Mouse (Mus musculus) neural tube, embryonic 12.5 days (tissue): Measurements from ENCODE around the gene Dzip1. TPM values are rescaled to one million over a fixed set of nuclear protein-coding genes. Genes with fewer than 3 reads are reported as not detected.

Experiments used
- ATAC-seq: fragments of 200-750 bp; cut with Nextera tagmentation; 2 replicates; pipeline ENCODE4 v1.8.0; 2017; ENCODE audit warnings: low read depth, mild to moderate bottlenecking, moderate TSS enrichment, moderate library complexity; ENCODE audit not compliant: low FRiP score
- H3K27ac ChIP-seq: fragments of 300-500 bp; sonication (generic); 2 replicates; pipeline ENCODE4 v1.5.1; 2016
- H3K27me3 ChIP-seq: fragments of 300-500 bp; sonication (generic); replicated peaks from 2 replicates; pipeline ENCODE4 v1.6.1; 2016; ENCODE audit warnings: mild to moderate bottlenecking
- H3K36me3 ChIP-seq: fragments of 300-500 bp; sonication (generic); 2 replicates; pipeline ENCODE4 v1.6.1; 2016; ENCODE audit warnings: mild to moderate bottlenecking
- H3K4me1 ChIP-seq: fragments of 300-500 bp; sonication (generic); 2 replicates; pipeline ENCODE4 v1.6.1; 2016
- H3K4me2 ChIP-seq: fragments of 300-500 bp; sonication (generic); replicated peaks from 2 replicates; pipeline ENCODE4 v1.6.1; 2016; ENCODE audit warnings: mild to moderate bottlenecking
- H3K4me3 ChIP-seq: fragments of 300-500 bp; sonication (generic); 2 replicates; pipeline ENCODE4 v1.5.1; 2016
- H3K9ac ChIP-seq: fragments of 300-500 bp; sonication (generic); 2 replicates; pipeline ENCODE4 v1.6.1; 2016; ENCODE audit warnings: mild to moderate bottlenecking
- H3K9me3 ChIP-seq: fragments of 300-500 bp; sonication (generic); 2 replicates; pipeline ENCODE4 v1.6.1; 2016; ENCODE audit warnings: mild to moderate bottlenecking
- WGBS: fragments of 180-500 bp; shearing (Covaris S2); methylation state at CpG from one replicate; pipeline ENCODE4 v1.1.7; 2016; 5-methylcytosine and 5-hydroxymethylcytosine counted together
- polyA plus RNA-seq: library from polyadenylated mRNA; unstranded; fragments of >200 nt; fragmentation: Nextera tagmentation; extraction: Ambion mirVana; gene quantifications from 2 replicates; pipeline ENCODE4 v1.2.1, GENCODE M21; 2016

Gene Dzip1
- polyA plus RNA-seq, result 40.0 and 49.7 TPM in 2 replicates

GRCm38 (mm10) chr14:118924673-118925615 lies at the start of gene Dzip1:
TSS of gene Dzip1 (minus strand) at chr14:118925460.
- Histone ChIP-seq H3K9me3 (no peaks in the 10 kb centered on the region), H3K27ac (peak within 1 kb of the TSS; percentile 85), H3K36me3 (peaks cover 5% of the 10 kb centered on the region; the same call in 1 of the 2 replicates), H3K4me3 (peak within 1 kb of the TSS; percentile 71), H3K9ac (peak within 1 kb of the TSS; percentile 89), H3K4me2 (peak within 1 kb of the TSS; percentile 91), H3K27me3 (peaks cover 15% of the 10 kb centered on the region), H3K4me1 (peaks cover 37% of the 10 kb centered on the region)
- ATAC-seq, result peak; percentile 96
- under 1% methylated on average over 55 of the region's 55 CpGs for WGBS

DNA sequence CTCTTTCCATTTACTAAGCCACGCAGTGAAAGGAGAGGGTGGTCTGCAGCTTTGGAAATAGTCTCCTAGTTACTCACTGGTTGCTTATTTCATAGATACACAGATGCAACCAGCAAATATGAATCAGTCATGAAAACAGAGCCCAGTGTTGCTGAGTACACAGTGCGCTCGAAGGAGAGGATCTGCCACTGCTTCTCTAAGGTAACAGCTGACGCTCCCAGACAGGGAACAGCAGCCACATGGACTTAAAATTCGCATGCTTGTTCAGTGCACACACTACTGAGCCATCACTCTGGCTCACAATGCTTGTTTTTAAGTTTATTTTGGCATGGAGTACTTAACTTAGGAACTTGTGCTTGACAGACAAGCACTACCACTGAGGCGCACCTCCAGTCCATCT lies 47.0 kb upstream of the Dzip1 start:
- Histone ChIP-seq H3K27me3 (no peaks in the 10 kb centered on the region), H3K4me1 (no peaks in the 10 kb centered on the region), H3K4me2 (no peak overlapping the region), H3K36me3 (peaks cover 61% of the 10 kb centered on the region), H3K4me3 (no peak overlapping the region), H3K27ac (no peak overlapping the region), H3K9ac (no peak overlapping the region), H3K9me3 (no peaks in the 10 kb centered on the region)
- WGBS, result 95% methylated on average over 6 of the region's 6 CpGs
- no peak for ATAC-seq

- ATAC-seq, result no peak
- H3K9me3 ChIP-seq, result no peaks in the 10 kb centered on the region
- no peak overlapping the region for H3K4me3 ChIP-seq
- no peak overlapping the region for H3K9ac ChIP-seq
- no peaks in the 10 kb centered on the region for H3K4me1 ChIP-seq
- no peaks in the 10 kb centered on the region for H3K27me3 ChIP-seq
- H3K36me3 ChIP-seq, result peaks cover 42% of the 10 kb centered on the region
- 87% methylated on average over 7 of the region's 7 CpGs for WGBS
- no peak overlapping the region for H3K27ac ChIP-seq
- H3K4me2 ChIP-seq, result no peak overlapping the region
Observed at GRCm38 (mm10) chr14:118967646-118968045, 42.4 kb upstream of the Dzip1 start.

DNA sequence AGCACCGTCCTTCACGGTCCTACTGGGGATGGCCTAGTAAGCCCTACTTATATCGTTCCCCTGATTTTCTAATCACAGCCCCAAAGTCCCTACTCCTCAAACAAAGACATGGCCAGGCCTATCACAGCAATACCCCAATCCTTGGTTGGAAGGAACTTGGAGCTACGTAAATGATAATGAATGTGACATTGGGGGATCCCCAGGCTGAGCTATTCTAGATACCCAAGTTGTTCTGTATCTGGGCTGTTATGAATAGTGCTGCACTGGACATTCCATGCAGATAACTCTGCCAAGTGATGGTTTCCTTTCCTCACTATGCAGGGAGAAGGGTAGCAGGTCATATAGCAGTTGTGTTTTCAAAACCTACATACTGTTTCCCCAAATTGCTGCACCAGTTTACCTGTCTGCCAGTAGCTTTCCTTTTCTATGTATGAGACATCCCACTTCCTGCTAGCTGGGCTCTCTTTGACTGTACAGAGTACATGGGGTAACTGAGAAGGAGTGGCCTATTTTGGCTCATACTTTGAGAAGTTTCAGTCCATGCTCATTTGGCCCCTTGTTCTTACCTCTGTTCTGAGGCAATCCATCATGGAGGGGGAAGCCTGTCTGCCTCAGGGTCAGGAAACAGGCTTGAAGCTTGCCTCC lies 40.2 kb upstream of the Dzip1 start:
- Histone ChIP-seq H3K4me3 (no peak overlapping the region), H3K9me3 (no peaks in the 10 kb centered on the region), H3K9ac (no peak overlapping the region), H3K27me3 (no peaks in the 10 kb centered on the region), H3K36me3 (peaks cover 35% of the 10 kb centered on the region; the same call in 1 of the 2 replicates), H3K4me1 (no peaks in the 10 kb centered on the region), H3K4me2 (no peak overlapping the region), H3K27ac (no peak overlapping the region)
- WGBS, result 93% methylated on average over 4 of the region's 4 CpGs
- no peak for ATAC-seq

- Histone ChIP-seq H3K27me3 (no peaks in the 10 kb centered on the region), H3K36me3 (peaks cover 56% of the 10 kb centered on the region), H3K27ac (no peak overlapping the region), H3K4me2 (no peak overlapping the region), H3K9ac (no peak overlapping the region), H3K4me1 (no peaks in the 10 kb centered on the region), H3K4me3 (no peak overlapping the region), H3K9me3 (no peaks in the 10 kb centered on the region)
- ATAC-seq, result no peak
- 92% methylated on average over 3 of the region's 3 CpGs for WGBS
Observed at GRCm38 (mm10) chr14:118958010-118958409, 32.8 kb upstream of the Dzip1 start.

DNA sequence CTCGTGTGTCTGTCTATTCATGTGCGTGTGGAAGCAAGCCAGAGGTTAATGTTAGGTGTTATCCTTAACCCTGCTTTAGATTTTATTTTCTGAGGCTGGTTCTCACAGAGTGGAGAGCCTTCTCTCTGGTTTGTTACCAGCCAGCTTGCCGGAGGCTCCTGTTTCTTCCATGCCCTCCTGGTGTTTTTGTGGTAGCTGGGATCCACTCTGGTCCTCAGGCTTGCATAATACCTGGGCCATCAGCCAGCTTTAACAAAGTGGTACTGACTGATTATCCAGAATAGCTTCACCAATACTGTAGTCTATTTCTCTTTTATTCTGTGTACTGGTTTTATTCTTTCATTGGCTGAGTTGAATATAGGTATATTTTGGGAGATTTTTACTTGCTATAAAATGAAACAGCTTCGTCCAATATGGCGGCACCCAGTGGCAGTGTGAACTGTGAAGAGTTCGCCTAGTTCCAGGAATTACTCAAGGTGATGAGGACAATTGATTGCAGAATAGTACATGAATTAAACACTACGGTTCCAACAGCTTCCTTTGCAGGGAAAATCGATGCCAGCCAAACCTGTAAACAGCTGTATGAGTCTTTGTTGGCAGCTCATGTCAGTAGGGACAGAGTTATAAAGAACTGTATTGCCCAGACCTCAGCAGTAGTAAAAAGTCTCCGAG lies 26.8 kb upstream of the Dzip1 start:
- no peaks in the 10 kb centered on the region for H3K4me1 ChIP-seq
- no peak overlapping the region for H3K27ac ChIP-seq
- H3K27me3 ChIP-seq, result no peaks in the 10 kb centered on the region
- peaks cover 23% of the 10 kb centered on the region for H3K36me3 ChIP-seq
- no peak overlapping the region for H3K9ac ChIP-seq
- no peaks in the 10 kb centered on the region for H3K9me3 ChIP-seq
- no peak for ATAC-seq
- no peak overlapping the region for H3K4me2 ChIP-seq
- H3K4me3 ChIP-seq, result no peak overlapping the region
- 94% methylated on average over 9 of the region's 9 CpGs for WGBS

- ATAC-seq, result no peak
- Histone ChIP-seq H3K9me3 (no peaks in the 10 kb centered on the region), H3K4me3 (no peak overlapping the region), H3K27me3 (no peaks in the 10 kb centered on the region), H3K4me1 (no peaks in the 10 kb centered on the region), H3K9ac (no peak overlapping the region), H3K27ac (no peak overlapping the region), H3K4me2 (no peak overlapping the region), H3K36me3 (peaks cover 7% of the 10 kb centered on the region)
- WGBS, result 94% methylated on average over 1 of the region's 1 CpGs
Observed at GRCm38 (mm10) chr14:118948841-118949240, 23.6 kb upstream of the Dzip1 start.

DNA sequence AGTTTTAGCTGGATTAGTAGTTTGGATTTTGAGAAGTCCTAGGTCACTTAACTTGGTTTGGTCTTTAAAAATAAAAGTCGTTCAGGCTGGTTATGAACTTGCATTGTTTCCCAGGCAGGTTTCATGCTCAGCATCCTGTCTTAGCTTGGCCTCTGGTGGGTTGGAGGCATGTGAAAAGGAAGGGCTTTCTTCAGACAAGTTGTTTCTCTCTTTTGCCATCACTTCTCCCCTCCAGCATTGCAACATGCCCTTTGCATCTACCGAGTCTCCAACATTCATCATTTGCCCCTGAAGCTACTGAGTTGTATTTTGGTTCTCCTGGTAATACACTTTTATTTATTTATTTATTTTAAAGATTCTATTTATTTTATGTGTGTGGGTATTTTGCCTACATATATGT lies 19.4 kb upstream of the Dzip1 start:
- Histone ChIP-seq H3K9me3 (no peaks in the 10 kb centered on the region), H3K4me1 (0 out of 2 replicates have a peak, but pooled peaks cover 3% of the 10 kb centered on the region), H3K4me3 (no peak overlapping the region), H3K4me2 (no peak overlapping the region), H3K36me3 (no peaks in the 10 kb centered on the region), H3K9ac (no peak overlapping the region), H3K27me3 (no peaks in the 10 kb centered on the region), H3K27ac (no peak overlapping the region)
- no peak for ATAC-seq
- 87% methylated on average over 2 of the region's 2 CpGs for WGBS

GRCm38 (mm10) chr14:118942076-118942475 lies 16.8 kb upstream of the Dzip1 start:
- Histone ChIP-seq H3K36me3 (no peaks in the 10 kb centered on the region), H3K9me3 (no peaks in the 10 kb centered on the region), H3K4me2 (no peak overlapping the region), H3K4me1 (peaks cover 10% of the 10 kb centered on the region; the same call in 1 of the 2 replicates), H3K27me3 (no peaks in the 10 kb centered on the region), H3K4me3 (no peak overlapping the region), H3K9ac (no peak overlapping the region), H3K27ac (no peak overlapping the region)
- 34% methylated on average over 12 of the region's 12 CpGs for WGBS
- no peak for ATAC-seq

DNA sequence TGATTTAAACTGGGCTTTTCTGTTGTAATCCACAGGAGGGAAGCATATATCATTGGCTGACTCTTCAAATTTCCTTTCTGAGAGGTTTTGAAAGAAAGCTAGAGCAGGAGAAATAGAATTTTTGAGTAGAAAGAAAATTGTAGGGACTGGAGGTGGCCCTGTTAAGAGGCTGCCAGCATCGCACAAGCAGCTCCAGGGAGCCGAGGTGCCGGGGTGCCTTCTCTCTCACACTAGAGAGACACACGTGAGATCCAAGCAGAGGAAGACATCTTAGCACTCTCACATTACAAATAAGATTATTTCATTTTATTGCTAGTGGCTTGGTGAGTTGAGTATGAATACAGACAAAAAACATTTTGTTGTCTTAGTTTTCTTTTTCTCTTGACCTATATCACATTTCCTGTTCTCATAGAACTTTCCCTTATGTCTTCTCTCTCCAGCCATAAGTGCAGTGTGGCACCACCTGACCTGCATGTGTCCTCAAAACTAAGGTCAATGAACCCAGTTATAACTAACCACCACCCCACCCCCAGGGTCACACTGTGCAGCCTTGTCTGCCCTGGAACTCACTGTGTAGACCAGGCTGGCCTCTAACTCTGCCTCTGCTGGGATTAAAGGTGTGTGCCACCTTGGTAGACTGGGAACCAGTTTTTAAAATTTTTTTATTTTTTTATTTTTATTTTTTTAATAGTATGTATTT lies 15.7 kb upstream of the Dzip1 start:
- H3K27me3 ChIP-seq, result no peaks in the 10 kb centered on the region
- H3K27ac ChIP-seq, result no peak overlapping the region
- H3K9me3 ChIP-seq, result no peaks in the 10 kb centered on the region
- no peak overlapping the region for H3K9ac ChIP-seq
- no peak overlapping the region for H3K4me3 ChIP-seq
- ATAC-seq, result no peak
- H3K36me3 ChIP-seq, result no peaks in the 10 kb centered on the region
- H3K4me2 ChIP-seq, result no peak overlapping the region
- peaks cover 10% of the 10 kb centered on the region; the same call in 1 of the 2 replicates for H3K4me1 ChIP-seq
- 80% methylated on average over 4 of the region's 4 CpGs for WGBS

DNA sequence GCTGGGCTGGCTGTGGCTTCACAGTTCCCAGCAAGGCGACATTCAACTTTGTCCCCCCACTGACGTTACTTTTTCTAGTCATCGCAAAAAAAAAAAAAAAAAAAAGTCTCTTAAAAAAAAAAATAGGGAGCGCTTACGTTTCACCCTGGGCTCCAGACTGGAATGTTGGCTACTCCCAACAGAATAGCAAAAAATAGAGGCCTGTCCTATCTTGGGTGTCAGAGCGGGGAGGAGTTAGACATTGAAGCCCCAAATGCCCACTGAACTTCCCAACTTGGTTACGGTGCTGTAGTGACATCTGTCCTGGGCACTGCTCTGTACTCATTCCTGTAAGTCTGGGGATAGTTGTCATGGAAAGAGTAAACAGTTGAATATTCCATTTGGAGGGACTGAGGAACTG lies 13.3 kb upstream of the Dzip1 start:
- Histone ChIP-seq H3K9me3 (no peaks in the 10 kb centered on the region), H3K9ac (peak overlapping the region; percentile 97), H3K27me3 (no peaks in the 10 kb centered on the region), H3K36me3 (no peaks in the 10 kb centered on the region), H3K4me2 (peak overlapping the region; percentile 76), H3K4me3 (peak overlapping the region; percentile 97), H3K4me1 (peaks cover 10% of the 10 kb centered on the region; the same call in 1 of the 2 replicates), H3K27ac (no peak overlapping the region)
- WGBS, result 3% methylated on average over 7 of the region's 7 CpGs
- no peak for ATAC-seq
